Mouse (Mus musculus): ENCODE results near the gene Gsg1l. TPM values are rescaled to one million over a fixed set of nuclear protein-coding genes. Genes with fewer than 3 reads are reported as not detected.

Gene Gsg1l
- polyA plus RNA-seq, 1 experiment: 47.9 TPM

DNA sequence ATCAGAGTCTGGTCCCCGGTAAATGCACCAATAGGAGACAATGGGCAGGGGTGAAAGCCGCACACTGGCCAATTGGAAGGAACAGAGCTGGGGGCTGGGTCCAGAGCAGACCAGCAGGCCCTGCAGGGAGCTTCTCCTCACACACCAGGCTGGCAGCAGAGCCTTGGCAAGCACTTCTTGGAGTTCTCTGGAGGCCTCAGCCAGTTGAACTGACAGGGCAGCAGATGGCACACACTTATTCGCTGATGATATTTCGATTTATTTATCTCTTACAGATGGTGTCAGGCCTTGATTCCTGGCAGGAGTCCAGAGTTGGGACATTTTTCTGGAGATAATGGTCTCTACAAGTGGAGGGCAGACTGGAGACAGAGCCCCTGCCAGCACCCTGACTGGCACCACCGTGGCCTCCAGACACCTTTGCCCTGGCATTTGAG lies 49.4 kb downstream of the Gsg1l start:
- no peak for DNase-seq (ENCODE audit: extremely low spot score in 1 of 2, low spot score in 1 of 2)

DNA sequence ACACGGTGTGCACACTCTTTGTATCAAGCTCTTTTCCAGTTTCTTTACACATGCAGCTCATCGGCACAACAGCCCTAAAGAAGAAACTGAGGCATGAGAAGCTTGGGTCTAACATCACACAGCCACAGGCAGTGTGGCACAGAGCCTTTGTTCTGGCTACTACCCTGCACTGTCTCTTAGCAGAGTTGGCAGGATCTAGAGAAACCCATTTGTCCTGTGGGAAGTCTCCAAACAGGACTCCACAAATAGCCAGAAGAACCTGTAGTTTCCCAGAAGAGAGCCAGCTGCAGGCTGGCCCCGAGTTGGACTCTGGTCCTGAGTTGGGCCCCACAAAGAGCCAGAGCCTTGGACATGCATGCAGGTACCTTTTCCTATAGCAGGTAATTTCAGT lies 49.9 kb downstream of the Gsg1l start:
- no peak for DNase-seq (ENCODE audit: extremely low spot score in 1 of 2, low spot score in 1 of 2)

DNA sequence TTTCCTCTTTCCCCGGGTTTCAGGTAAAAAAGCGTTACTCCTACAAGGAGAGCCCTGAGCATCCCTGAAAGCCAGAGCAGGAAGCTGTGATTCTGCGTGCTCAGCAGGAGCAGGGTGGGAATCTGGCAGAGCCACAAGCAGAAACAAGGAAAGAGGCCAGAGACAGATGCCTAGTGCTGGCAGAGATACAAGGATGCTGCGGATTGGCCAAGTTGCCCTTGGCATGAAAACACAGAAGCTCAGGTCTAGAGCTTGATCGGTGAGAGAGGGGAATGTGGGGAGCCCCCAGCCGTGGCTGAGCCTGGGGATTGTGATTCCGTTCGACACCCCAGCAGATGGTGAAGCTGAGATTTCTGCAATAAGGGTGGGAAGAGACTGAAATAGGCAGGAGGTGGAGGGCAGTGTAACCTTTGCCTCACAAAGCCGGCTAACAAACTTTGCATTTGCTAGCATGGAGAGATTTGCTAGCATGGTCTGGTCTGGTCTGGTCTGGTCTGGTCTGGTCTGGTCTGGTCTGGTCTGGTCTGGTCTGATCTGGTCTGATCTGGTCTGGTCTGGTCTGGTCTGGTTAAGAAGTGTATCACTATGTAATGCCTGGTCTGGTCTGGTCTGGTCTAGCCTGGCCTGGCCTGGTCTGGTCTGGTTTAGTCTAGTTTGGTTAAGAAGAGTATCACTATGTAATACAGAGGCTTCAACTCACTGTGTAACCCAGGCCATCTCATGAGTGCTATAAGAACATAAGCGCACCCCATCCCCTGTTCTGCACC lies 50.4 kb downstream of the Gsg1l start:
- peak; percentile 54 to 76 for DNase-seq (ENCODE audit: extremely low spot score in 1 of 2, low spot score in 1 of 2)

DNA sequence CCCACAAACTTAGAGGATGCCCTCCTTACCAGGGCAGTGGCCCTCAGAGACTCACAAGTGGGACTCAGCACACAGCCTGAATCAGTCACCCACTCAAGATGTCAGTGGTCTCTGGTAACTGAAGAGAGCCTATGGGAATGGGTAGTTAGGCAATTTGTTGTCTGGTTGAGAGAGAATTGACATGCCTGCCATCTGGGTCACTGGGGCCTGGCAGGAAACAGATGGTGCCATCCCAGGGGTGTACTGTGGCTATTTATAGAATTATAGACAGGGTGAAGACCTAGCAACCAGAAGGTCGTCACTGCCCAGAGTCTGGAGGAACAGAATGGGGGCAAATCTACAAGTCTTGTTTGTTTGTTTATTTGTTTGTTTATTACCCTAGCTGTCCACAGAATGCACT lies 54.8 kb downstream of the Gsg1l start:
- DNase-seq (ENCODE audit: extremely low spot score in 1 of 2, low spot score in 1 of 2): no peak

DNA sequence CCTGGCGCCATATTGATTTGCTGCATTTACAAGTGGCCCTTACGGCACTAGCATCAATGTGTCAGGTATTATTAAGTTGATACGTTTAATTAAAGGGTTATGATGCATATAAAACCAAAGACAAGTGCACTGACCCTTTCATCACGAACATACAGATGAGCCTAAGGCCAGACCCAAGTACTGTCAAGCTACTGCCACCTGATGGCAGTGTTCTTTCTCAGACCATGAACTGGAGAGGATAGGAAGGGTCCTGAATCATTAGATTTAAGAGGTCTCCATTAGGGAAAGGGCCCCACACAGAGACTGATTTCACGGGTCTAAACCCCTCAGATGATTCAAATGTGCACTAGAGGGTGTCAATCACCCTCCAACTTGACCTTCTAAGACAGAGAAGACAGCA lies 55.6 kb downstream of the Gsg1l start:
- DNase-seq (ENCODE audit: extremely low spot score in 1 of 2, low spot score in 1 of 2): no peak

DNA sequence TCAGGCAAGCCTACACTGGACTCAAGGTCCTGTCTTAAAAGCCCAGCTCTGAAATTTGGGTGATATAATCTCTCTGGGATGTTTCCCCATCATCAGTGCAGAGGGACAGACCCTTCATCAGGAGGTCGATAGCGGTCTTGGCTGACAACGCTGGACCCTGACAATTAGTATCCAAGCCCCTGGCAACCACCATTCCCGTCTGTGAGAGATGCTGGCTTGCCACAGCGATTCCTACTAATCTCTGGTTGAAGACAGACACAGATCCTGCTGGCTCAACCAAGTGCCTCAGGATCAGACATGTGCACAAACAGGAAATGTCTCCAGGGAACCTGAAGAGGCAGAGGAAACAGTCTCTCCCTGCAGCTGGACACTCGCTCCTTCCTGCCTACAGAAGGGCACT lies 62.2 kb downstream of the Gsg1l start:
- DNase-seq (ENCODE audit: extremely low spot score in 1 of 2, low spot score in 1 of 2): no peak

DNA sequence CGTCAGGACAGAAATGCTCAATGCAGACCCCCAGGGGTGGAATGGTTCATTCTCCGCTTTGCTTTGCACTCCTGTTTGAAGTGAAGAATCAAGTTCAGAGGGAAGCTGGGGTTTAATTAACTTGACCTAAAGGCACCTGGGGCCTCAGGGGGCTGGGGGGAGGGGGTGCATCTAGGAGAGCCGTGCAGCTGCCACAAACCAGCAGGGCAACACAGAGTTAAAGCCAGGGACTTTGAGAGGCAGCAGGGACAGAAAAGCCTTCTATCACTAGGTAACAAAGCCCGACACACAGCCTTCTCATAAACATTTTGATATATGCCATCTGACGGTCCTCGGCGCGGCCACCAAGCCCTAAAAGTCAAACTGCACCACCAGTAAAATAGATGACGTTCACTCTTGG lies 62.9 kb downstream of the Gsg1l start:
- DNase-seq (ENCODE audit: extremely low spot score in 1 of 2, low spot score in 1 of 2): no peak

DNA sequence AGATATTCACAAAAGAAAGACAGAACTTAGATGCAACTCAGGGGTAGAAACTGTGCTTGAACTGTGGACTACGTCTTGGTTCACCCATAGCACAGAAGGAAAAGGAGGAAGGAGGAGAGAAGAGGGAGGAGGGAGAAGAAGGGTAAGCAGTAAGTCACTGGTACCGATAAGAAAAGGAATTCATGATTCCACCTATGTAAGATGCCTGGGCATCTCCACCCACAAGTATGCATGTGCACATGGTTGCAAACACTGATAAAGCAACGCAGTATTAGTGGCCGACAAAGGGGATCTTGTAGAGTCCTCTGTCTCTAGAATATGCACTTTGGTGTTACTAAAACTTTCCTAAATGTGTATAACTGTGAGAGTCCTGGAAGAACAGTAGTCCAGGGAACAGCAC lies 64.8 kb downstream of the Gsg1l start:
- no peak for DNase-seq (ENCODE audit: extremely low spot score in 1 of 2, low spot score in 1 of 2)

DNA sequence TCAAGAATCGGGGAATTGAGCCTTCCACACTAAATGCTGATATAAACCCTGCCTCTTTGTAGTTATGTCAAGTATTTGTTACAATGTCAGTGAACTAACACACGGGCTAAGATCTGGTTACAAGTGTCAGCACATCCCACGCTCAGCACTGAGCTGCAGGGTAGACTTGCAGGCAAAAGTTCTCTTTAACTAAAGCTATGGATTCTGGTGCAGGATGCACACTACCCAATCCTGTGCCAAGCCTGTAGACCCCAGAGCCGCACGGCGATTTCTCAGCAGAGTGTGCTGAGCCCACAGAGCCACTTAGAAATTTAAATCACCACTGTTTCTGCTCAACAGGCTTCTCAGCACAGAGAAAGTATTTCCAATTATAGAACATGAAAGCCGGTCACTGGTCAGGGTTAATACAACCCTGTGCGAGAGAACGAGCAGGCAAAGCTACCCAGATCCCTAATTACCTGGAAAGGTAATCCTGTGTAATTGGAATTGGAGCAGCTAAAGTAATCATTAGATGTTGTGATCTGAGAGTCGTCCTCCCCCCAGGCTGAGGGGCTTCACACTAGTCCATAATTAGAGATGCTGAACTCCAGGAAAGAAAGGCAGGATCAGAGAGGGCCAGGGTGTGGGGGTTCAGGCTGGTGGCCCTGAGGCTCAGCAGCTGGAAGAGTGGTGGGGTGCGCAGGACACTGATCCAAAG lies 69.7 kb downstream of the Gsg1l start:
- no peak for DNase-seq (ENCODE audit: extremely low spot score in 1 of 2, low spot score in 1 of 2)

DNA sequence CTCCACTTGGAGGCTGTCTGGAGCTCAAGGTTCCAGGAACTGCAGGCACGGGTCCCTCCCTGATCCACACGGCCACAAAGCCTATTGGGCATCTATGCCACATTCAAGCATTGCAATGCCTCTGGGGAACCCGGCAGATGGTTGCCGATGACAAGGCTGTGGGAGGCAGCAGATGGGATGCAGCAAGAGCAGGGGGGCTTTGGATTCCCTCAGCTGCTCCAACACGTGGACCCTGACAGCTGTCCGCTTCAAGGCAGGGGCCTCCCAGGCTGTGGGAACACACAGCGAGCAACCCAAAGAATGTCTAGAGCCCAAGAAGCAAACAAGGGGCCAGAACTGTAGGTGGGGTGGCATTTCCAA lies 73.4 kb downstream of the Gsg1l start:
- peak; percentile 77 to 87 for DNase-seq (ENCODE audit: extremely low spot score in 1 of 2, low spot score in 1 of 2)

DNA sequence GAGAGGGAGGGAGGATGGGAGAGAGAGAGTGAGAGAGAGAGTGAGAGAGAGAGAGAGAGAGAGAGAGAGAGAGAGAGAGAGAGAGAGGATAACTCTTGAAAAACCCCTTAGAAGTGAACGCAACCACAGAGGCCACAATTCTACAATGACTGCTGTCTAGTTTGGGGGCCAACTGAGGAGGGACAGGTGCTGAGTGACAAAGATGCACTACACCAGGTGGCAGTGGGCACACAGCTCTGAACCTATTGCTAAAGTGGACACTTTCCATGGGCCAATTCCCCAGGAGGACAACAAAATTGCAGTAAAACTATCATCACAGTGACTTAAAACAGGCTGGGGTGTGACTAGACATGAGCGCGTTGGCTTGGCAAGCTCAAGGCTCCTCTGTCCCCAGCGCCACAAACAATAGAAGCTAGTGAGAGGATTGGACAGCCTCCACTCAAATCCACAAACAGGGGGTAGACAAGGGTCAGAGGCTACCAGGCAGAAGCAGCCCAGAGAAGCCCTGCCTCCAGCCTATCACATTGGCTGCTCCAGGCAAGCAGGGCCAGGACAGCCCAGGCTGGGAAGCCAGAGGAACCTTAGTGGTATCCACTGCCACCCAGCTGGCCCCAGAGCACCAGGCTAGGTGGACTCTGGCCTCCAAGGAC lies 73.9 kb downstream of the Gsg1l start:
- no peak for DNase-seq (ENCODE audit: extremely low spot score in 1 of 2, low spot score in 1 of 2)

DNA sequence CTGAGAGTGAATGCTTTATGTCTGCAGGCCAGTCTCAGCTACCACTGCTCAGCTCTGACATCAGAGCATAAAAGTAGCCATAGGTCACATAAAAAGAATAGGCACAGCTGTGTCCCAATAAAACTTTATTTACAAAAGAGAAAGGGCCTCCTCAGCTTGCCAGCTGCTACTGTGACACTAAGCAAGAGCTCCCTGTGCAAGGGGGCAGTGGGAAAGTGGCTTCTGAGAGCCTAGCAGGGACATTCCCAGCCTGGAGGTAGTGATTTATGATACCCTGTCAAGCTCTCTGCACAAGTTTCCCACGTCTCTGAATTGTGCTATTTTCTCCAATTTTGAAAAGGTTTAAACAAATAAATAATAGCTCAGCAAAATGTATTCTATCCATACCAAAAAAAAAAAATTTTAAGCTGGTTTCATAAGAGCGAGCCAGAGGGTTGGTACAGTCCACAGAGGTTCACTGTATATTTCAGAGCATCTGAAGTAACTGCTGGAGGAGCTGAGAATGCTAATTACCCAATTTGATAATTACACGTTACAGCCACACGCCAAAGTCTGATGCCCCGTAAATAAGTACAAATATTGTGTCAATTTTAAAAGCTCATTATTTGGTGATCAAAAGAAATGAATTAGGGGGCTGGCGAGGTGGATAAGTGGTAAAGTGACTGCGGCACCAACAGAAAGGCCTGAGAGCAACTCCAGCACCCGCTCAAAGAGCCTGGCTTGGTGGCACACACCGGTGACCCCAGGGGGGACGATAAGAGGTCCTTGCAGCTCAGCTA lies 74.9 kb downstream of the Gsg1l start:
- no peak for DNase-seq (ENCODE audit: extremely low spot score in 1 of 2, low spot score in 1 of 2)

DNA sequence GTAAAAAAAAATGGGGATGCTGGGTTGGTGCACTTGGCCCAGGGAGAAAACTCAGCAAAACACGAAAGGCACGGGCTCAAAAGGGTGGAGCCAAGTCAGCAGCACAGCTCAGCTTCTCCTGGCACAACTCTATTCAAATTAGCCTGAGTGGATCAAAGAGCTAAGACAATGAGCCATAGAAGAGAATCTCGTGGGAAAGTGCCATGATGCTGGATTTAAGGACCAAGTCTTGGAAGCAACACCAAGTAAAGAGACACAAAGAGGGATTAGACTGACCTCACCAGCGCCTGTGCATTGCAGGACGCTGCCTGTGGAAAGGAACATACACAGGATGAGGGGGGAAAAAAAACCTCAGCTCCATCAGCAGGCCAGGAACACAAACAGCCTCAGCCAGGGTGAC lies 76.9 kb downstream of the Gsg1l start:
- DNase-seq (ENCODE audit: extremely low spot score in 1 of 2, low spot score in 1 of 2): no peak

DNA sequence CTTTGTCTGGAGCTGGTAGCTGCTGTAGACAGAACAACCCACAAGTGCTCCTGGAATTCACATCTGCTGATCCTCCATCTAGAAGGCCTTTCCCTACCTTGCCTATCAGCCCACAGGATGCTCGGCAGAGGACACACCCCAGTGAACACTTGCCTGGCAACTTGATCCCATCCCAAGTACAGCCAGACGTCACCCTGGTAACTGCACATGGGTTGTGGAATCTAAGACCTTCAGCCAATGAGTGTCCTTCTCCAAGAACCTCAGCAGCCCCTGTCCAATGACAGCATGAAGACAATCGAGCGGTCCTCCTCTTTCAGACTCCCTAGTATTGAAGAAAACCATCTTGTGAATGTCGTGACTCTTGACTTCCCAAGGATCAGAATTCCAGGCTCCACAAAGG lies 80.5 kb downstream of the Gsg1l start:
- no peak for DNase-seq (ENCODE audit: extremely low spot score in 1 of 2, low spot score in 1 of 2)

DNA sequence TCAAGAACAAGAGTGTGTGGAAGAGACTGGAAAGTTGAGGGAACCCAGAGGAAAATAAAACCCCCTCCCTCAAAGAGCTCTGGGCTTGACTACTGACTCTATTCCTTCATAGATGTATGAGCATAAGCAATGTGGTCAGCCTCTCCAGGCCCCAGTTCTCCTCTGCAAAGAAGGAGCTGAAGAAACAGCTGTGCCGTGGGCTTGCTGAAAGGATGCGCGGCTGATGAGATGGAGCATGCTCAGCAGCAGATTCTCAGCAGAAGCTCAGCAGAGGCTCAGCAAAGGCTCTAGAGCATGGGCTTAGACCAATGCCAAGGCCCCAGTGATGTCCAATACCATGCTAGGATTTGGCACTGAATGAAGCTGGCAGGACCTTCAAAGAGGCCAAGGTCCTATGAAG lies 82.3 kb downstream of the Gsg1l start:
- peak; percentile 48 to 73 for DNase-seq (ENCODE audit: extremely low spot score in 1 of 2, low spot score in 1 of 2)

DNA sequence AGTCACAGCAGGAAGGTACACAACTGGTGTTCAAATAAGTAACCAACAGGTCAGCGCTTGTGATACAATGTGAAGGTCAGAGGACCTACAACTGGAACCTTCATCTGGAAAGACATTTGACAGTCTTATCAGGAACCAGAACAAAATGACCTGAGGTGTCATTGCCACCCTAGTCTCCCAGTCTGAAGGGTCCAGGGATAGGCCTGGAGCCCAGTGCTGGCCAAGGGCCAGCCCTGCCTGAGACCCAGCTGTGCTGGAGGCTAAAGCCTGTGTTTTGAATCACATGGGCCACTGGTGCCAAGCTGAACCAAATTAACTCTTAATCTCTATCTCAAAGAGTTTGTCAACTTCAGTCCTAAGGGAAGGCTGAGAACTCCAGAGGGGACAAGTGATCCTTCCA lies 86.1 kb downstream of the Gsg1l start:
- no peak for DNase-seq (ENCODE audit: extremely low spot score in 1 of 2, low spot score in 1 of 2)

DNA sequence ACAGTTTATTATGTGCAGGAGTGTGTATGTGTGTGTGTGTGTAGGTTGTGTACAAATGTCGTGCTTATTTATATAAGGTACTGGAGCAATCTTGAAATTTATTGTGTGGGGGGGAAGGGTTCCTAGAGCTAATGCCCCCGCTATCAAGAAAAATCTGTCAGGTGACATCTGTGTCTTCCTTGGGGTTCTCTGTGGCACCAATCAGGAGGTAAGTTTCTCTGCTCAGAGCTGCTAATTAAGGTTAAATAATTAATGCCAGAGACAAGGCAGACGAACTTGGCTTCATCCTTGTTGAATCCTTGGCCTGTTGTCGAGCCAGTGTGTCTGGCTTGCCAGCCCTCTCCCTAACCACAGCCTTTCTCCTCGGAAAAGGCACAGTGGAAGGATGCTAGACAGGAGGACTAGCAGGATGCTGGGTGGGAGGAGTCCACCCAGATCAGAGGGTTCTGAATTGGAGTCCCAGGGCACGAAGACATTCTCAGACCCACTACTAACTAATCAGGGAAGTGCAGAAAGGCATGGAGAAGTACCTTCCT lies 89.8 kb downstream of the Gsg1l start:
- DNase-seq (ENCODE audit: extremely low spot score in 1 of 2, low spot score in 1 of 2): no peak

DNA sequence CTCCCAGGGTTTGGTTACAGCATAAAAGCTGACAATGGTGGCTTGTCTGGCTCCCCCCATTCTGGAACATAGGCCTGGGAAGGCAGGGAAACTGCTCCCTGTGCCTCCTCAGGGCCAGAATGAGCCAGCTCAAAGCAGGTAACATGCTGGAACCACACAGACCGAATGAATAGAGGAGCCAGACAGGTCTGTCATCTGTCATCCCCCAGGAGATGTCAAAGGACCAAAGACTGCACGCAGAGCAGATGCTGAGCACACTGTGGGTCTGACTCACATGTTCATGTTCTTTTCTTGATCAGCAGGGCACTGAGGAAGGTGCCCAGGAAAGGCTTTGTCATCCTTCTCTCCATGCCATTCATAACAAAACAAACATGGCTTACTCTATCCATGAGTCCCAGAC lies 90.4 kb downstream of the Gsg1l start:
- no peak for DNase-seq (ENCODE audit: extremely low spot score in 1 of 2, low spot score in 1 of 2)

DNA sequence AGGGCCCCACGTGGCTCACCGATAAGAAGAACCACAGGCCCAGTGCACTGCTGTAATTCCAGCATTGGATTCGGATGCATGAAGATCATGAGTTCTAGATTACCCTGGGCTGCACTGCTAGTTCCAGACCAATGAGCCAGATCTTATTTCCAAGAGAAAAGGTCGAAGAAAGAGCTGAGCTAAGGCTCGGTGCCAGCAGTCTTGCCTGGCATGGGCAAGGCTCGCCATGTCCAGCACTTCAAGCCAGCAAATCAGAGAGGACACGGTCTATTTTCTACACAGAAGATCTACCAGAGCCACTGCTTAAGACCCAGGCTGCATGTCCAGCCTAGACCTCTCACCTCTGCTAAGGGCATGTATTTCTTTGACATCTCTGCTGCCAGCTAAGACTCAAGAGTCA lies 92.2 kb downstream of the Gsg1l start:
- no peak for DNase-seq (ENCODE audit: extremely low spot score in 1 of 2, low spot score in 1 of 2)

DNA sequence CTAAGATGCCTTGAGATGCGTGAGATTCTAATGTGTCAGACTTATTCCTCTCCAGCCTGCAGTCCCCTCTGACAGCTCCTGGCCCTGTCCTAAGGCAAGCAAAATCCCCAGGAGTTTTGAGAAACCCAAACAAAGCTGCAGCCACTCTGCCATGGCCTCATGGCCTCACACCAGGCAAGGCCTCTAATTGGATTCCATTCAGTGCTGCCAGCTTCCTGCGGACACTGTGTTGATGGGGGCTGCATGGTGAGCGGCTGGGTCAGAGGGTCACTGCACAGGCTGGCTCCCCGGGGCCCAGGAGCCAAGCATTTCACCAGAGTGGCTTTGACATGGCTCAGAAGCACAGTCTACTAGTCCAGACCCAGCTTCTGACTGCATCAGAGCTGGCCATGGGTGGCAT lies 92.7 kb downstream of the Gsg1l start:
- DNase-seq (ENCODE audit: extremely low spot score in 1 of 2, low spot score in 1 of 2): no peak

DNA sequence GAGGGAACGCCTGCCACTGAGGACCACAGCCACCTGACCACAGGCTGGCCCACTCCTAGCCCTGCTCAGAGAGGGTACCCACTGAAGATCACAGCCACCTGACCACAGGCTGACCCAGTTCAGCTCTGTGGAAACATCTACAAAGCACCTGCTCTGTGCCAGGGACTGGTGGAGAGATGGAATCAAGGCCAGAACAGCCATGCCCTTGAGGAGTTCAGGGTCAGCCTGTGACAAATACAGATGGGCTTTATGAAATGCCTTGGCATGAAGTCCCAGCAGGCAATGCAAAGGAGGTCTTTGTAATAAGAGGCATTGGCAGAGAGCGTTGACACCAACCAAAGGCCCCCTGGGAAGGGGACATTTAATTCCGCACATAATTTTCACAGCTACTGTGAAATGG lies 93.9 kb downstream of the Gsg1l start:
- no peak for DNase-seq (ENCODE audit: extremely low spot score in 1 of 2, low spot score in 1 of 2)
